Mouse (Mus musculus) cerebellum, adult 2 months (tissue): ENCODE data around the gene Gm21900.
"Not testable (repeated sequence)": the region's sequence is repeated elsewhere in the genome, so short reads cannot be mapped to it uniquely, and the experiment has no call there.

Source experiments
- CTCF ChIP-seq: fragments of 200-500 bp; IDR thresholded peaks from 2 replicates; pipeline ENCODE4 v1.5.1; 2011; ENCODE audit warnings: low read depth, mild to moderate bottlenecking, control low read depth, low read length, moderate library complexity, borderline replicate concordance; ENCODE audit not compliant: insufficient read depth
- POLR2A ChIP-seq: fragments of 200-500 bp; IDR thresholded peaks from 2 replicates; pipeline ENCODE4 v1.6.1; 2011; ENCODE audit warnings: low read length, control low read depth, borderline replicate concordance; ENCODE audit not compliant: insufficient read depth

DNA sequence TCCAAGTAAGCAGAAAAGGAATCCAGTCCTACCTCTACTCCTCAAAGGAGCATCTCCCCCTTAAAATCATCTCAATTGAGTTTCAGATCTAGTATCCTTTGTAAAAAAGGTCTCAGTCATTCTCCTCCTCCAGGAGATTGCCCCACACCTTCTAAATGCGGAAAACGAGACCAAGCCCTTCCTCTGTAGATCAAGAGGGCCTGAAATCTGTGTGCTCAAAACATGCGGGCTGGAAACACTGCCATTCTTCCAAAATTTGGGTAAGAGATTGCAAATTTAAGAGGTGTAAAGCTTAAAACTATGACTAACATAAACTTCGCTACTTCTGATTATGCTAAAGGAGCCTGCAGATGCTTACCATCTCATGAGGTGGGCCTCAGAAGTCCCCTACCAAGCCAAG lies at the start of gene Gm21900:
- not testable (repeated sequence) for TF ChIP-seq POLR2A, CTCF
